Mouse (Mus musculus) MEL-GATA-1-ER (cell line): ENCODE data around the gene Pvalb.

Source experiments
- DNase-seq: peaks from one replicate; pipeline ENCODE4 v3.0.0-alpha.2; 2012; ENCODE audit warnings: low read depth; ENCODE audit errors: extremely low read depth

Gene Pvalb

DNA sequence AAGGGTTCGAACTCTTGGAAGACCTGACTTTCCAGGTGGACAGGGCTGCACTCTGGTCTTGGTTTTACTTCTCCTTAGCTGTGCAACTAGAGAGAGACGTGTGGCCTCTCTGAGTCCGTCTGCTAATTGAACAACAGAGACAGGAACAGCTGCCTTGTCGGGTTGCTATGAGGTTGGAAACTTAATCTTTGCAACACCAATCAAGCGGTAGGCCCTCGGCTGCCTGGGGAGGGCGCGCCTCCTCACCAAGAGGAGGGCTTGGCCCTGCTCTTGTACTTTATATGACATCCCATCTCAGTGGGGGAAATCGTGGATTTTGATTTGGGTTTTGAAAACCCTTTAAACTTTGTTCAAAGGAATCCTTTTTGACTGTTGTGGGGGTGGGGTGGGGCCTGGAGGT is 44.3 kb downstream of the Pvalb start:
- DNase-seq: no peak

DNA sequence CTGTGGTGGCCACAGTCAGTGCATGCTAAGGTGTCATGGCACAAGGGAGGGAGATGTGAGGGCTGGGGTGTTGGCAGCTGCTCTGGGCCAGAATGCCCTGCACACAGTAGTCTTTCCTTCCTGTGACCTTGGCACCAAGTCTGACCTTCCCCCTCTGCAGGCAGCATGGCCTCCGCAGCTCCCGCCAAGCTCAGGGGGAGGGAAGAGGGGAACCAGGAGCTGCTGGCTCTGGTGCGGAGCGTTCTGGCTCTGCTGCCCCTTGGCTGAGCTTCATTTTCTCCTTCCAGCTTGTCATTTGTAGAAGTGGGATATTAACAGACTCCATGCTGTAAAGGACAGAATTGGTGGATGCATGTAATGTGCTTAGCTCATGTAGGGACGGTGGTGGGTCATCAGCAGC is 47.9 kb downstream of the Pvalb start:
- no peak for DNase-seq

DNA sequence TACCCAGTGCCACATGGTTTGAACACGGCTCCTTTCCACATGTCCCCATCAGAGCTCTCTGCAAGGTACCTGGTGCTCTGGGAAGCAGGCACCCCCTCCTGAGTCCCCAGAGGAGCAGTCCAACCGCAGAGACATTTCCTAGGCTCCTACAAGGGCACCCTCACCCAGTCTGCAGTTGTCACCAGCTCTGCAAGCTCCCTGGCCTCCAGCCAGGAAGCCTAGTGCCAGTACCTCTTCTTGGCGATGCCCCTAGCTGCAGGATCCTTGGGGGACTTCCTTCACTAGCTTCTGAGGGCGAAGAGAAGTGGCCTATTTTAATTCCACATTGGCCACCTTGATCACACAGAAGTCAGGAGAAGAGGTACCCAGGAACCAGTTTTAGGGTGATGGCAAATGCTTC is 48.4 kb downstream of the Pvalb start:
- DNase-seq: no peak

DNA sequence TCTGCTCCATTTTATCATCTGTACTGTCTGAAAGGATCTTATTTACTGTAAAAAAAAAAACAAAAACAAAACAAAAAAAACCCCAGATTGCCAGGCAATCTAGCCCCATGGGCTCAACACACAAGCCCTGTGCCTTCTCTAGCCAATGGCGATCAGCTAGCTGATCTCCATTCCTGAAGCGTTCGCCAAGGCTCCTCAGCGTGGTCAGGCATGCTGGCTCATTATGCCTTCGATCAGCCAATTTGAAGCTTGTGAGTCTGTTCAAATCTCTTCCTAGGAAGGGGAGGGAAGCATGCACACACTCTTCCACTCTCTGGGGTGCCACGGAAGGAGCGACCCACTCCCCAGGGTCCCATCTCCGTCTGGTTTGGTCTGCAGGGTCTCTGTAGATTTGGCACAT is 48.9 kb downstream of the Pvalb start:
- DNase-seq: no peak

DNA sequence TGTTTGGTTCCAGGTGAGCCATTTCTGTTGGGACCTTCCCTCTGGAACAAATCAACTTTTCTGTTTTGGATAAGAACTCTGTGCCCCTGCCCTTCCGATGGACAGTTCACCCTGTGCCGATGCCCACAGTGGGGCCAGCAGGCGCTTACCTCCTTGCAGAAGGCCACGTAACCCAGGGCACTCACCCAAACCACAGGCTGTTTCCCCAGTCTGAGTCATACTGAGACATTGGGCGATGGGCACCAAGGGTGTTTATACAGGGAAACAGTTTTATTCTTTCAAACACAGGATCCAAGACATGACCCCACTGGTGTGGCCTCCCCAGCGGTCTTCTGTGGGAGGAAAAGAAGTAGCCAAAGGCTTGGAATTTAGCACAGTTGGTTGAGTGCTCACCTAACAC is 50.8 kb downstream of the Pvalb start:
- no peak for DNase-seq

DNA sequence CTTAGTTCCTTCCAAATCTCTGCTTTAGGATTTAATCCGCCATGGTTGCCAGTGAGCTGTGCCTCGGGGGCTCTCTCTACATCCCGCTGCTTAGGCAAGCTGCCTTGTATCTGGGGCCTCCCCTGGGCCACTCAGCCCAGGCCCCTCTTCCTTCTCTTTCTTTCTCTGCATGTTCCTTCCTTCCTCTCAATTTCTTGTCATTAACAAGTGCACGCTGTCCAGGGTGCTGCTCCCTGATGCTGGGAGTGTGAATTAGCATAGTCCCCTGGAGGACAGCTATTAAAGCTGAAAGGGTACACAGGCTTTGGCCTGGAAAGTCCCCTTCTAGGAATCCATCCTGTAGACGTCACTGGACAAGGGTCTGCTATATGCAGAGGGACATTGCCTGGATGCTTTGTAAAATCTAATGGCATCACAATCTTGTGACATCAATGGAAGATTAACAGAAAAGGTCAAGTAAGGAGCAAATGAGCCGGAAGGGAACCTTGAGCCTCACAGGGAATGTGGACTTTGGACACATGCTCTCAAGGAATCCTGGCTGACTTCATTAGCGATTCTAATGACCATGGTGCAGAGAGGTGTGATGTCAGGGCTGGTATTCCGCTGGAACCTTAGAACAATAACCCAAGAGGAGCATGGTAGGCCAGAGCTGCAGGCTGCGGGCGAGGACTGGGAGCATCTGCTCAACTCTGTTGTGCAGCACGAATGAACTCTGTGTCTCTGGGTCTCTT is 53.0 kb downstream of the Pvalb start:
- DNase-seq: no peak

DNA sequence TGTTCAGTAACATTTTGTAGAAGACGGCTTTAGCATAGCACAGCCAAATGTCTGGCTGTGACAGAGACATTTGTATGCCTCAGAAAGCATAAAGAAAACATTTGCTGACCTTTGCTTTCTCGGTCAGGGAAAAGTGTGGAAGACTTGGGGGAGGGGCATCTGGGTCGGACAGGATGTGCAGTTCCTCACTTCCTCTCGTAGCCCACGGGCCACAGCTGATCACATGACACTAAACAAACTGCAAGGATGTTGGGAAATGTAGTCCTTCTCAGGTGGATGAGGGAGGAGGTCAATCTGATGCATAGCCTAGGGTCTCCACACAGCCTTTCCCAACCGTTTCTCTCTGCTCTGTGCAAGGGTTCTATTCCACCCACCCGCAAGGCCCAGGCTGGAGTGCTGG is 57.6 kb downstream of the Pvalb start:
- peak; percentile 6 for DNase-seq
